17 mouse cellular contexts compared by ENCODE assay signal in genomic region chr5:142258716-142259115, GRCm38 (mm10).
A peak's percentile ranks its signal among the peaks of the same experiment; 100 is the strongest.
DNase-seq lines count a peak whose midpoint lies in the region; ATAC-seq lines count a peak whose summit lies in the region.
"Had no signal": no experiment of that assay in that cellular context is flagged by ENCODE, and none has a peak within 500 bp of the region (broad histone marks: within the 10 kb centered on the region; RNA-seq: fewer than 3 reads in every experiment).

No protein-coding gene starts in this region.

- ATAC-seq in cerebellum, adult (ENCODE audit: insufficient number of reproducible peaks, low FRiP score, low TSS enrichment), result no peak
- ATAC-seq: CD4-positive, CD25-positive, alpha-beta regulatory T cell, adult 4 months; forebrain, postnatal 0 days; intestine, embryonic 16.5 days had no signal

- peak; percentile 23 for DNase-seq in cerebellum, adult 11 months
- DNase-seq in brain, adult 2 months (ENCODE audit: low read depth, low spot score), result peak; percentile 78
- DNase-seq in cerebellum, adult 8-10 months, result peak; percentile 11
- peak; percentile 89 to 90 for DNase-seq in cerebellum, postnatal 14 days
- DNase-seq in right cerebral cortex, postnatal 36 days (ENCODE audit: low spot score in 2 of 2), result no peak
- no peak for DNase-seq in kidney, adult 9 months
- DNase-seq in retina, postnatal 1 day, result no peak
- DNase-seq: adrenal gland, adult 8-10 months; adrenal gland, postnatal 36 days; B cell, adult 2 months; embryo, embryonic 11 days; forebrain, postnatal 0 days; gastrocnemius, postnatal 14 days; heart, postnatal 36 days had no signal

Comparison
In these comparisons a context has a peak if more than half of its experiments do, and no peak if none do; other contexts are left out.
1. DNase-seq: peak in cerebellum, adult 11 months (single experiment), brain, adult 2 months (single experiment), cerebellum, adult 8-10 months (single experiment) and cerebellum, postnatal 14 days (2 of 2); none in right cerebral cortex, postnatal 36 days (0 of 2), kidney, adult 9 months (single experiment) and retina, postnatal 1 day (single experiment).